Mouse (Mus musculus) adrenal gland, postnatal 4 days (tissue): ENCODE data around the gene Cdkn2b. TPM values are rescaled to one million over a fixed set of nuclear protein-coding genes. Genes with fewer than 3 reads are reported as not detected.

Experiments
- total RNA-seq, 2 experiments: library from RNA; stranded (reverse); gene quantifications; 2 replicates each; pipeline ENCODE4 v1.2.3; 2021

Gene Cdkn2b
- total RNA-seq, 2 experiments from 2014 or later = 0.82 to 1.5 TPM

Other genes with a start within 250 kb of the Cdkn2b start
- 10 to 100 TPM; 38.8 to 40.7 TPM for gene Mtap, start 173.9 kb downstream of the Cdkn2b start, total RNA-seq
- gene Cdkn2a, start 16.4 kb downstream of the Cdkn2b start, total RNA-seq = 1 to 10 TPM in 1 of 2 experiments, under 1 TPM in 1; 0.67 to 1.2 TPM